Mouse (Mus musculus): ENCODE measurements at regions not wholly inside any gene's neighbourhood (a gene's known extent, or its start where the extent isn't known, plus 50 kb on each side); places are given as distances from the start of the nearest gene placed in this dataset.

DNA sequence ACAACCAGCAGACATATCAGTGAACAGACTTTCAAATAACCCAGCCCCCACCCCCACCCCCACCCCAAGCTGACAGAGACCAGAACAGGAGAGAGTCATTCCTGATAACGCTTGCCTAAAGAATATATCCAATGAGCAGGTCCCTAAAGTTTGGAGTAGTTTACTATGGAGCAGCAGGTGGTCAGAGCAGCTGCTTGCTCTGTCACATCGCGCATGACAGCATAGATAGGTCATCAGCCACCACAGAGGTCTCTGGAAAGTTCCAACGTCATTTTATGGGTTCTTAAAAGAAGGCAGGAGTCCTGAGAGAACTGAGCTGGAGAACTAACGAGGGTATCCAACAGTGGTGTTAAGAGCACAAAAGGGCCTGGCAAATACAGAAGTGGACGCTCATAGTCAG, 402.4 kb downstream of the H2al1j start:
- 69% methylated on average over 6 of the region's 6 CpGs for WGBS
- Histone ChIP-seq H3K4me3 (replicated peaks) (no peak overlapping the region), H3K9me3 (no peaks in the 10 kb centered on the region), H3K27me3 (replicated peaks) (0 out of 2 replicates have a peak, but pooled peaks cover 6% of the 10 kb centered on the region), H3K4me1 (no peaks in the 10 kb centered on the region; the same call in 1 of the 2 replicates), H3K27ac (no peak overlapping the region), H3K36me3 (no peaks in the 10 kb centered on the region), H3K4me2 (no peak overlapping the region), H3K9ac (no peak overlapping the region)
- no peak for ATAC-seq (ENCODE audit: insufficient read depth, low FRiP score, low read depth)

DNA sequence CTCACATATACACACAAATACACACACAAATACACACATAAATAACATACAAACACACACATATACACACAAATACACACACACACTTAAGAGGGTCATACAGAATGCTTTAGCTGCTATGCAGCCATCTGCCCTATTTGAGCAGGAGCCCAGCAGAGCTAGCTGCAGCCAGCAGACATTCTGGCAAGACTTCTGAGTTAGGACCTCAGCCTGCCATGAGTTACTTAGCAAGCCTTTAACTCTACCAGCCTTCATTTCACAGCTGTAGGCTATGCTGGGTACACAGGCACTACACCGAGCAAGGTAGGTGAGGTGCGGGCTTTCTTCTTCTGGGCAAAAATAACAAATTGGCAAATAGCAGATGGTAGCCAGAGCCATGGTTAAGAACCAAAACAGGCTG, 404.7 kb downstream of the H2al1j start:
- Histone ChIP-seq H3K4me2 (no peak overlapping the region), H3K36me3 (no peaks in the 10 kb centered on the region), H3K9me3 (no peaks in the 10 kb centered on the region), H3K9ac (no peak overlapping the region), H3K4me3 (replicated peaks) (no peak overlapping the region), H3K27me3 (replicated peaks) (0 out of 2 replicates have a peak, but pooled peaks cover 3% of the 10 kb centered on the region), H3K27ac (no peak overlapping the region), H3K4me1 (no peaks in the 10 kb centered on the region; the same call in 1 of the 2 replicates)
- no peak for ATAC-seq (ENCODE audit: insufficient read depth, low FRiP score, low read depth)
- WGBS: 92% methylated on average over 2 of the region's 2 CpGs

DNA sequence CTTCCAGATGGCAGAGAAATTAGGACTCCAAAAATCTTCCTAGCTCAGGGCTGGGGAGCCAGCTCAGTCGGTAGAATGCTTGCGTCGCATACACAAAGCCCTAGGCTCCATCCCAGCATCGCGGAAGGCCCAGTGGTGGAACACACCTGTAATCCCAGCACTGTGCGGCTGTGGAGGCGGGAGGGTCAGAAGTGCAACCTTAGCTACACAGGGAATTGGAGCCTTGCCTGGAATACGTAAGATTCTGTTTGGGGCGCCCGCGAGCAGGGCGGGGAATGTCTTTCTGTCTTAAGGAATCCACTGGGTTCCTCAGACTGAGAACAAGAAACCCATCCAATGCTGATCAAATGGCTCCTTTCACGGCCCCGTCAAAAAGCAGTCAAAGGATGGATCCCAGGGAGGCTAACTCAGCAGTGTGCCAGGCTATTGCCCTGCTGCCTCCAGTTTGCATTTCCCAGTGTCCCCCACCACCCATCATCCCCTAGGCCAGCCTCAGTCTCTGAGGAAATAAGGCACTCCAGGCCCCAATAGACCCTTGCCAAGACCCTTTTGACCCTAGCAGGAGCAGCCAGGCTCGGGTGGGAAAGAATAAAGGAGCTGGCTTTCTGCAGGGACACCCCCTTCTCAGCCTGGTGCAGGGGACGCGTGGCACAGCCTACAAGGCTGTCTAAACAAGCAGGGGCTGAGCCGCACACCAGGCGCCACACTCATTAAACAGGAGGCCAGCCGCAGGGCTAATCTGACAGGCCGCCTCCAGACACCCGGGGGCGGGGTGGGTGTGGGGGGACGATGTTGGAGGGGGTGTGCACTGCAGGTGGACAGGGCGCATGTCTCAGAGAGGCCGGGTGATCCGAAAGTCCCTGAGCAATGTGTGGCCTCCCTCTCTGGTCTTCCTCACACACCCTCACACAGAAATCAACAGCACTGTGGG, 407.1 kb downstream of the H2al1j start:
- ATAC-seq (ENCODE audit: insufficient read depth, low FRiP score, low read depth): peak; percentile 56
- no peak overlapping the region for H3K4me2 ChIP-seq
- H3K36me3 ChIP-seq: no peaks in the 10 kb centered on the region
- H3K4me1 ChIP-seq: no peaks in the 10 kb centered on the region; the same call in 1 of the 2 replicates
- H3K4me3 ChIP-seq (replicated peaks): no peak overlapping the region
- WGBS: 40% methylated on average over 27 of the region's 27 CpGs
- H3K27me3 ChIP-seq (replicated peaks): 0 out of 2 replicates have a peak, but pooled peaks cover 3% of the 10 kb centered on the region
- no peaks in the 10 kb centered on the region for H3K9me3 ChIP-seq
- no peak overlapping the region for H3K9ac ChIP-seq
- peak overlapping the region; percentile 69 for H3K27ac ChIP-seq

DNA sequence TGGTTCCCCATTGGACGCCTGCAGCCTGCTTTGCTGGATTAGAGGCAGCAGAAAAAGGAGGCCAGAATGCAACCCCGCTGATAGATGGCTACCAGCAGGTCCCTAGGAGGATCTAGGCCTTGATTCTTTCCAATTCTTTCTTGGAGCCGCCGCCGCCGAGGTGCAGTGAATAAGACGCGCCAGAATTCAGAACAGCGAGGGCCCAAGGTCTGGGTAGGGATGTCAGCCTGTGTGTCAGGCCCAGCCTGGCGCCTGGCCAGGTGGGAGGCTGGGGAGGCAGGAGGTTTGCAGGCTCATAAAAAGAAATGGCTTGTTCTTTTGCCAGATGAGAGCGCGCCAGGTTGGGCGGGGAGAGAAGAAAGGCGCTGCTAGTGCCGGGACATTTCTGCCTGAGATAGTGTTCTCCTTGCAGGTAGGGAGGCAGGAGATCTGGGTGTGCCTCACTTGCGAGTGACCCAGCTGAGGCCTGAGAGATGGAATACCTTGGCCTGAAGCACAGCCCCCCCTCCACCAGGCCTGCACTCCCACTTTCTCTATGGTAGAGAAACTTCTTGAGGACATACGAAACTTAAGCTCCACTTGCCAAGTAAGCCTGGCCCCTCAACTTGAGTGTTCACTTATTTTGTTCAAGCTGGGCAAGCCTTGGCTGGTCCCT, 408.0 kb downstream of the H2al1j start:
- no peaks in the 10 kb centered on the region for H3K36me3 ChIP-seq
- ATAC-seq (ENCODE audit: insufficient read depth, low FRiP score, low read depth): no peak
- peak overlapping the region; percentile 69 for H3K27ac ChIP-seq
- H3K4me2 ChIP-seq: no peak overlapping the region
- H3K9me3 ChIP-seq: no peaks in the 10 kb centered on the region
- no peak overlapping the region for H3K4me3 ChIP-seq (replicated peaks)
- H3K4me1 ChIP-seq: no peaks in the 10 kb centered on the region; the same call in 1 of the 2 replicates
- H3K9ac ChIP-seq: no peak overlapping the region
- H3K27me3 ChIP-seq (replicated peaks): 0 out of 2 replicates have a peak, but pooled peaks cover 3% of the 10 kb centered on the region
- 38% methylated on average over 17 of the region's 17 CpGs for WGBS

DNA sequence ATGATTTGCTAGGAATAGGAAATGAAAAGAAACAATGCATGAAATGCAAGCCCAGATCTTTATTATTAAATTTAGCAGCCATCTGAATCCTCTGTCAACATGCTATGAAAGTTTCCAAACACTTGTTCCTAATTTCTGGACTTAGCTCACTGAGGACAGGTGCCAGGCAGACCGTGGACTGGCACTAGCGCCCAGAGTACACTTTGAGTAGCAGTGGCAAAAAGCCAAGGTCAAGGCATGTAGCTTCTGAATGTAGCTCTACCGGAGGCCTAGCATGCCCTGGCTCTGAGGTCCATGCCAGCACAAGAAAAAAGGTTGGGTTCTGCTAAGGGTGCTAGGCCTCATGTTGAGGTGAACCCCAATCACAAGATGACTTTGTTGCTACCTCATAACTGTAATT, 408.9 kb downstream of the H2al1j start:
- 77% methylated on average over 3 of the region's 3 CpGs for WGBS
- H3K4me1 ChIP-seq: no peaks in the 10 kb centered on the region; the same call in 1 of the 2 replicates

DNA sequence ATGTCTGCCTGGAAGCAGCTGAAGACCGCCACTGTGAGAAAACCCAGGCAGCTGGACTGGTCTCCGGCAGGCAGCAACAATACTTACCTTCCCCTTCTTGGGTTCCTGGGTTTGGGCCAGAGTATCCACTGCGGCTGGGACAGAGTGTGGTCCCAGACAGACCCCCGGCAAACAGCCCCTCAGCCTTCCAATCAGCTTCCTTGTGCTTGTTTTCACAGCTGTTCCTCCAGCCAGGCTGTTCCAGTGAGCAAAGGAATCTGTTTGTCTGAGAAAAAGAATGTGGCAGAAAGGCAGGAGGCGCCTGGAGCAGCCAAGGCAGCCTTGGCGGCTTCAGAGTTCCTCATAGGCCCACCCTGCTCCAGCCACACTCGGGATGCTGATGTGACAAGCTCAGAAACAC, 411.9 kb downstream of the H2al1j start:
- Histone ChIP-seq H3K36me3 (no peaks in the 10 kb centered on the region), H3K4me2 (no peak overlapping the region), H3K27me3 (replicated peaks) (no peaks in the 10 kb centered on the region), H3K9me3 (no peaks in the 10 kb centered on the region), H3K4me3 (replicated peaks) (no peak overlapping the region), H3K9ac (no peak overlapping the region), H3K27ac (peak overlapping the region; percentile 31; the same call in 1 of the 2 replicates), H3K4me1 (no peaks in the 10 kb centered on the region; the same call in 1 of the 2 replicates)
- WGBS: 41% methylated on average over 7 of the region's 7 CpGs
- peak; percentile 43; the same call in 1 of the 2 replicates for ATAC-seq (ENCODE audit: insufficient read depth, low FRiP score, low read depth)

More for the DNA sequence above, 408.9 kb downstream of the H2al1j start:
- no peaks in the 10 kb centered on the region for H3K9me3 ChIP-seq
- no peak overlapping the region for H3K27ac ChIP-seq
- H3K36me3 ChIP-seq: no peaks in the 10 kb centered on the region
- no peak overlapping the region for H3K4me2 ChIP-seq
- no peak overlapping the region for H3K9ac ChIP-seq
- H3K27me3 ChIP-seq (replicated peaks): 0 out of 2 replicates have a peak, but pooled peaks cover 3% of the 10 kb centered on the region
- H3K4me3 ChIP-seq (replicated peaks): no peak overlapping the region
- no peak for ATAC-seq (ENCODE audit: insufficient read depth, low FRiP score, low read depth)

DNA sequence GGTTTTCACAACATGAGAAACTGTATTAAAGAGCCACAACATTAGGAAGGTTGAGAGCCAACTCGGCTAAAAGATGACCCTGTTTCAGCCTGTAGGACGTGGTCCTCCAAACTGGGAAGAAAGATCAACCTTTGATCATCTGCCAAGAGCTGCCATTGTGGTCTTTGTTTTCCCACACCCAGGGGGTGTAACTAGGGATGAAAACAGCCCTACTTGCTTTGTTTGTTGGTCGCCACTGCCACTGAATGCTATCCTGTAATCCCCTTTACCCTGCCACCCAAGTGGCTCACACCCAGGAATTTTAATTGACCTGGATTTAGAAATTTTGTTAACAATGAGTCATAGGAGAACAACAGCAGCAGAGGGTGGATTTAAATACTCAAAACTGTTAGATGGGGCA, 414.2 kb downstream of the Bcor start:
- H3K4me2 ChIP-seq: no peak overlapping the region
- H3K27ac ChIP-seq: no peak overlapping the region
- no peaks in the 10 kb centered on the region for H3K9me3 ChIP-seq
- H3K27me3 ChIP-seq (replicated peaks): no peaks in the 10 kb centered on the region; the same call in 1 of the 2 replicates
- no peak overlapping the region for H3K4me3 ChIP-seq (replicated peaks)
- ATAC-seq (ENCODE audit: insufficient read depth, low FRiP score, low read depth): no peak
- no peaks in the 10 kb centered on the region for H3K36me3 ChIP-seq
- no peak overlapping the region for H3K9ac ChIP-seq
- no peaks in the 10 kb centered on the region for H3K4me1 ChIP-seq
- 55% methylated on average over 3 of the region's 3 CpGs for WGBS

DNA sequence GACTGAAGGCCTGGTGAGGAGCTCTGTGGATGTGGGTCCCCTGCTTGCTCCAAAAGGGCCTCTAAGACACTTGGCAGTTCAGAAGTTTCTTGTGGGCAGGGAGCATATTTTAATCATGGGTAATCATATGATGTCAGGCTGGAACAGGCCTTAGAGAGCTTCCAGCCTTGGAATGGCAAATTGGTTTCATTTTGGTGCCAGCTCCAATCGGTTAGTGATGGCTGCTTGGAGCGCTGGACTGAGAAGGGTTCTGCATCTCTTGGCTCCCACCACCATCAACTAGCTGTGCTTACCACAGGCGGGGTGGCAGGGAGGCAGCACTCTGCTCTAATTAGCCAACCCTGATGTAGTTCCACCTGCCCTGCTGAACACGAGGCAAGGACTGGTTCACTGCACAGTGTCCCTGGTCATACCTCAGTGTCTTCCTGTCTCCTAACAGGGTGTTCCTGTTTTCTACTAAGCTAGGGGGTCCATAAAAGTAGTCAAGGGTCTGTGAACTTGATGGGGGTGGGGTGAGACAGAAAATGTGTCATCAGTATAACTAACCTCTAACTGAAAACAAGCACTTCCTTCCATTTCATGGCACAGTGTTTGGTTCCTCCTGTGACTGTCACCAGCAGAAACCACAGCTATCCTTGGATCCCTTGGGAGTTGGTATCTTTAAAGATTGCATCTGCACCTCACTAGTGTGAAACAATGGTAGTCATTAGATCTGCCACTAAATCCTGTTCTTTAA, 412.6 kb downstream of the Bcor start:
- H3K27ac ChIP-seq: no peak overlapping the region
- 73% methylated on average over 4 of the region's 4 CpGs for WGBS
- no peaks in the 10 kb centered on the region; the same call in 1 of the 2 replicates for H3K27me3 ChIP-seq (replicated peaks)
- H3K4me2 ChIP-seq: no peak overlapping the region
- no peak overlapping the region for H3K9ac ChIP-seq
- H3K4me1 ChIP-seq: no peaks in the 10 kb centered on the region
- H3K36me3 ChIP-seq: no peaks in the 10 kb centered on the region
- no peak for ATAC-seq (ENCODE audit: insufficient read depth, low FRiP score, low read depth)
- no peak overlapping the region for H3K4me3 ChIP-seq (replicated peaks)
- no peaks in the 10 kb centered on the region for H3K9me3 ChIP-seq

DNA sequence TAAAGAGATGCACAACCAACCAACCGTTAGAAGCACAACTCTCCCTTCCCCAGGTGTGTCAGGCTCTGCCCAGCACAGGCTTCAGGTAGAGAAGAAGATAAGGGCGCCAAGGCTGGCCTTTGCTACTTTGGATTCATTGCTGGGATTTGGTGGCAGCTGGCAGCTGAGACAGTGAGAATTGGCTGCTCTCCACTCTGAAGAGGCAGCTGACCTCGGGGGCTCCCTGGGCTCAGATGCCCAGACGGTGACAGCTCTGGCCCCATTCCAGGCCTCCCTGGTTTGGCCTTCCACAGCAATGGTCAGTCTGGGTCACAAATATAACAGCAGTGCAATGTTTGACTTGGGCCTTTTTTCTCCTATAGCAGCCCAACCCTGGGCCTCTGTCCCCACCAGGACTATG, 411.9 kb downstream of the Bcor start:
- Histone ChIP-seq H3K36me3 (no peaks in the 10 kb centered on the region), H3K4me3 (replicated peaks) (no peak overlapping the region), H3K9me3 (no peaks in the 10 kb centered on the region), H3K4me2 (no peak overlapping the region), H3K27me3 (replicated peaks) (no peaks in the 10 kb centered on the region; the same call in 1 of the 2 replicates), H3K27ac (no peak overlapping the region), H3K9ac (no peak overlapping the region), H3K4me1 (no peaks in the 10 kb centered on the region)
- no peak for ATAC-seq (ENCODE audit: insufficient read depth, low FRiP score, low read depth)
- WGBS: 55% methylated on average over 4 of the region's 4 CpGs

DNA sequence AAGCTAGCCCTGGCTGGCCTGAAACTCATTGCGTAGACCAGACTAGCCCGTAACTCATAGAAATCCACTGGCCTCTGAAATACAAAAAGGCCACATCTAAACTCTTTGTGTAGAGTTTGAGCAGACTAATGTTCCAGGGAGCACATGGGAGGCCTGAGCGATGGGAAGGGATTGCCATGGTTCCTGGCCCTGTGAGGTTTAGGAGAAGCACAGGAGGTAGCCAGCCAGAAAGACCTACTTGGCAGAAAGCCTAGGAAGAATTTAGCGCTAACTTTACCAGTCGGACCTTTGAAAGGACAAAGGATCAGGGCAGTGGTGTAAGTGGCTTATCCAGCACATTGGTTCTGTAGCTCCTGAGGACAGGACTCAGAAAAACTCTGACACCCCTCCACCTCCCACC, 407.6 kb downstream of the Bcor start:
- Histone ChIP-seq H3K9me3 (no peaks in the 10 kb centered on the region), H3K9ac (no peak overlapping the region), H3K4me2 (no peak overlapping the region), H3K27me3 (replicated peaks) (no peaks in the 10 kb centered on the region; the same call in 1 of the 2 replicates), H3K4me1 (no peaks in the 10 kb centered on the region), H3K4me3 (replicated peaks) (no peak overlapping the region), H3K36me3 (no peaks in the 10 kb centered on the region), H3K27ac (peak overlapping the region; percentile 44; the same call in 1 of the 2 replicates)
- 73% methylated on average over 5 of the region's 5 CpGs for WGBS
- no peak for ATAC-seq (ENCODE audit: insufficient read depth, low FRiP score, low read depth)

DNA sequence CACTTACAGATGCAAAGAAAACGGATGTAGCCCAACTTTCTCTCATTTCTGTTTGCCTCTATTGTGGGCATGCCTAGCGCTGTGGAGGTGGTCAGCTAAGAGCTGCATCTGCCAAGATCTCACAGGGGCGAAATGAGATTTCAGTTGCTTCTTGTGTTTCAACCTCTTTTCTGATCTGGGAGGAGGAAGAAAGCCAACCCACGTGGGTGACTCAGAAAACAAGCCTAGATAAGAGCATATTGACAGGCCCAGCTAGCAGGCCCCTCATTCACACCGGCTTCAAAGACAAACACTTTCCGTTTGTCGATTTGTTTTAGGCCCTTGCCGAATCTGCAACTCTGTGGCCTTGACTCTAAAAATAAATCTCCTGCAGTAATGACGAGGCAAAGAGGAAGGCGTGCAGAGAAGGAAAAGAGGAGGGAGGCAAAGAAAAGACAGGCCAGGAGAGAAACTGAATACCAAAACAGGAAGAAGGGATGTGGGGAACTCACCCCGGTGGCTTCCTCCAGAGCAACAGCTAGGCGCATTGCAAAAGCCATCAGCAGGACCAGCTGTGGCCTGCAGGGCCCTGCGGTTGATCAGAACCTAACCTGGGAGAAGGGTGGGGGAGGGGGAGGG, 407.1 kb downstream of the Bcor start:
- WGBS: 19% methylated on average over 13 of the region's 13 CpGs
- H3K27ac ChIP-seq: peak overlapping the region; percentile 44; the same call in 1 of the 2 replicates
- no peak overlapping the region for H3K4me3 ChIP-seq (replicated peaks)
- peak; percentile 47; the same call in 1 of the 2 replicates for ATAC-seq (ENCODE audit: insufficient read depth, low FRiP score, low read depth)
- no peaks in the 10 kb centered on the region for H3K4me1 ChIP-seq
- no peaks in the 10 kb centered on the region; the same call in 1 of the 2 replicates for H3K27me3 ChIP-seq (replicated peaks)
- no peaks in the 10 kb centered on the region for H3K9me3 ChIP-seq
- H3K9ac ChIP-seq: no peak overlapping the region
- no peaks in the 10 kb centered on the region for H3K36me3 ChIP-seq
- H3K4me2 ChIP-seq: no peak overlapping the region
